Mouse (Mus musculus) cerebellum, postnatal 4 days (tissue): Measurements from ENCODE around the gene Sorcs2.

Source experiments
- DNase-seq, 2 experiments: peaks; one replicate each; pipeline ENCODE4 v3.0.0; 2022; ENCODE audit warnings: low spot score in 2 of 2, mixed read lengths in 1 of 2

Gene Sorcs2

GRCm38 (mm10) chr5:36390591-36390927 is 7.4 kb downstream of the Sorcs2 start:
- peak in 1 of 2 experiments; percentile 43 for DNase-seq

- no peak for DNase-seq
Measured at GRCm38 (mm10) chr5:36389731-36390590, 8.0 kb downstream of the Sorcs2 start.

GRCm38 (mm10) chr5:36385062-36385461 is 12.9 kb downstream of the Sorcs2 start:
- no peak for DNase-seq

GRCm38 (mm10) chr5:36383431-36383830 is 14.5 kb downstream of the Sorcs2 start:
- no peak for DNase-seq

GRCm38 (mm10) chr5:36382721-36383120 is 15.2 kb downstream of the Sorcs2 start:
- DNase-seq, result no peak

GRCm38 (mm10) chr5:36382134-36382693 is 15.7 kb downstream of the Sorcs2 start:
- DNase-seq, result no peak

GRCm38 (mm10) chr5:36379938-36380511 is 17.9 kb downstream of the Sorcs2 start:
- no peak for DNase-seq

- no peak for DNase-seq
Measured at GRCm38 (mm10) chr5:36378370-36378738, 19.6 kb downstream of the Sorcs2 start.

GRCm38 (mm10) chr5:36377456-36378369 is 20.2 kb downstream of the Sorcs2 start:
- no peak for DNase-seq

GRCm38 (mm10) chr5:36375886-36376285 is 22.1 kb downstream of the Sorcs2 start:
- no peak for DNase-seq

- no peak for DNase-seq
Measured at GRCm38 (mm10) chr5:36374221-36375050, 23.5 kb downstream of the Sorcs2 start.

GRCm38 (mm10) chr5:36373246-36373891 is 24.6 kb downstream of the Sorcs2 start:
- DNase-seq, result no peak

GRCm38 (mm10) chr5:36371731-36372130 is 26.2 kb downstream of the Sorcs2 start:
- peak in 1 of 2 experiments; percentile 30 for DNase-seq

- peak in 1 of 2 experiments; percentile 40 for DNase-seq
Measured at GRCm38 (mm10) chr5:36369261-36369684, 28.7 kb downstream of the Sorcs2 start.

GRCm38 (mm10) chr5:36368511-36369135 is 29.3 kb downstream of the Sorcs2 start:
- no peak for DNase-seq

GRCm38 (mm10) chr5:36367911-36368310 is 30.0 kb downstream of the Sorcs2 start:
- no peak for DNase-seq

- no peak for DNase-seq
Measured at GRCm38 (mm10) chr5:36367181-36367610, 30.7 kb downstream of the Sorcs2 start.

- DNase-seq, result no peak
Measured at GRCm38 (mm10) chr5:36361749-36362148, 36.2 kb downstream of the Sorcs2 start.

- no peak for DNase-seq
Measured at GRCm38 (mm10) chr5:36360343-36360742, 37.6 kb downstream of the Sorcs2 start.
